In genomic region chr7:44704363-44704762, GRCm38 (mm10) we compare ENCODE assay signal across 9 mouse cellular contexts. TPM values are rescaled to one million over a fixed set of nuclear protein-coding genes. Genes with fewer than 3 reads are reported as not detected.
DNase-seq lines count a peak whose midpoint lies in the region; ATAC-seq and TF ChIP-seq lines count a peak whose summit lies in the region.
"Had no signal": no experiment of that assay in that cellular context is flagged by ENCODE, and none has a peak within 500 bp of the region (broad histone marks: within the 10 kb centered on the region; RNA-seq: fewer than 3 reads in every experiment).

No protein-coding gene starts in this region.

- DNase-seq in A20 (ENCODE audit: low read depth, low spot score) = peak; percentile 47
- no peak for DNase-seq in G1E (ENCODE audit: low spot score)
- peak; percentile 62 for DNase-seq in lung, postnatal 14 days

- H3K4me2 ChIP-seq in intestine, postnatal 0 days (replicated peaks; ENCODE audit: low read depth) = no peak overlapping the region
- no peak overlapping the region for H3K4me2 ChIP-seq in intestine, embryonic 15.5 days (replicated peaks)
- H3K4me2 ChIP-seq: neural tube, embryonic 12.5 days had no signal

- H3K9ac ChIP-seq in intestine, postnatal 0 days (ENCODE audit: low read depth, low read length) = no peak overlapping the region
- H3K9ac ChIP-seq in intestine, embryonic 15.5 days = no peak overlapping the region
- H3K9ac ChIP-seq: neural tube, embryonic 12.5 days had no signal

- no peaks in the 10 kb centered on the region for H3K27me3 ChIP-seq in intestine, postnatal 0 days (replicated peaks; ENCODE audit: control insufficient read depth, insufficient read depth, low read length)
- no peaks in the 10 kb centered on the region for H3K27me3 ChIP-seq in intestine, embryonic 15.5 days (replicated peaks)
- peaks cover 3% of the 10 kb centered on the region; the same call in 1 of the 2 replicates for H3K27me3 ChIP-seq in G1E (ENCODE audit: insufficient read depth, low read length)
- H3K27me3 ChIP-seq: neural tube, embryonic 12.5 days had no signal

- no peaks in the 10 kb centered on the region for H3K9me3 ChIP-seq in intestine, postnatal 0 days (ENCODE audit: control insufficient read depth)
- H3K9me3 ChIP-seq in intestine, embryonic 15.5 days = no peaks in the 10 kb centered on the region; the same call in 1 of the 2 replicates
- H3K9me3 ChIP-seq in G1E (replicated peaks) = no peaks in the 10 kb centered on the region
- H3K9me3 ChIP-seq: neural tube, embryonic 12.5 days had no signal

- ATAC-seq in intestine, postnatal 0 days = no peak
- no peak for ATAC-seq in intestine, embryonic 15.5 days
- ATAC-seq in G1E (ENCODE audit: extremely low read depth, insufficient number of reproducible peaks, low FRiP score, poor library complexity, severe bottlenecking) = no peak
- ATAC-seq in common myeloid progenitor, adult 5-6 weeks (replicated peaks; ENCODE audit: low read depth, poor library complexity, severe bottlenecking) = peak; percentile 46; the same call in 1 of the 2 replicates
- no peak for ATAC-seq in megakaryocyte, adult 5-6 weeks (ENCODE audit: poor library complexity, severe bottlenecking)

- no peaks in the 10 kb centered on the region for H3K36me3 ChIP-seq in intestine, postnatal 0 days (ENCODE audit: control insufficient read depth, insufficient read depth)
- H3K36me3 ChIP-seq in intestine, embryonic 15.5 days = no peaks in the 10 kb centered on the region
- H3K36me3 ChIP-seq in G1E (replicated peaks) = no peaks in the 10 kb centered on the region
- H3K36me3 ChIP-seq: neural tube, embryonic 12.5 days had no signal

- peak; percentile 85 for TF ChIP-seq CTCF in intestine, postnatal 0 days (IDR thresholded peaks at IDR 0.05; ENCODE audit: low read depth)
- peak; percentile 47; the same call in 1 of the 2 replicates for TF ChIP-seq CTCF in G1E (IDR thresholded peaks at IDR 0.05; ENCODE audit: low read depth, low read length)

- WGBS in intestine, postnatal 0 days = 58% methylated on average over 3 of the region's 3 CpGs
- WGBS in intestine, embryonic 15.5 days = 58% methylated on average over 3 of the region's 3 CpGs

- no peaks in the 10 kb centered on the region for H3K4me1 ChIP-seq in intestine, postnatal 0 days (replicated peaks; ENCODE audit: control insufficient read depth, insufficient read depth, low read length)
- no peaks in the 10 kb centered on the region for H3K4me1 ChIP-seq in intestine, embryonic 15.5 days (replicated peaks)
- peaks cover 5% of the 10 kb centered on the region for H3K4me1 ChIP-seq in G1E (ENCODE audit: insufficient read depth, low read depth, low read length)
- H3K4me1 ChIP-seq: neural tube, embryonic 12.5 days had no signal

- no peak overlapping the region for H3K27ac ChIP-seq in intestine, postnatal 0 days (ENCODE audit: low read depth, low read length)
- no peak overlapping the region for H3K27ac ChIP-seq in intestine, embryonic 15.5 days
- H3K27ac ChIP-seq: neural tube, embryonic 12.5 days had no signal

- no peak overlapping the region for H3K4me3 ChIP-seq in intestine, postnatal 0 days (ENCODE audit: low read depth, low read length)
- H3K4me3 ChIP-seq in intestine, embryonic 15.5 days (replicated peaks) = no peak overlapping the region
- no peak overlapping the region for H3K4me3 ChIP-seq in G1E (ENCODE audit: low read depth, low read length)
- H3K4me3 ChIP-seq: neural tube, embryonic 12.5 days had no signal

RNA-seq across cellular contexts. Expression of gene Izumo2, which starts 4.2 kb away (rescaled TPM):
- not detected in 2 replicates for polyA plus RNA-seq in intestine, postnatal 0 days (2015; fragmentation: Nextera tagmentation; extraction: Ambion mirVana)
- not detected in 2 replicates for polyA plus RNA-seq in intestine, embryonic 15.5 days (2015; fragmentation: Nextera tagmentation; extraction: Ambion mirVana)
- total RNA-seq in G1E (2014; fragmentation: Nextera tagmentation) (not detected in 2 replicates), G1E (2017) (not detected in 2 replicates)
- polyA plus RNA-seq in G1E (2012) = not detected in 2 replicates
- total RNA-seq in common myeloid progenitor, adult 5-6 weeks (2017) = not detected in 2 replicates
- not detected in 2 replicates for total RNA-seq in megakaryocyte, adult 5-6 weeks (2015)
- total RNA-seq in megakaryocyte, adult 5-6 weeks (2017) = not detected in 2 replicates
- total RNA-seq: layer of hippocampus, postnatal 25 days had no signal
- polyA plus RNA-seq: neural tube, embryonic 12.5 days had no signal

RNA-seq across cellular contexts. Expression of gene Myh14, which starts 33.7 kb away (rescaled TPM):
- polyA plus RNA-seq in intestine, postnatal 0 days (2015; fragmentation: Nextera tagmentation; extraction: Ambion mirVana) = 114 and 141 TPM in 2 replicates
- polyA plus RNA-seq in intestine, embryonic 15.5 days (2015; fragmentation: Nextera tagmentation; extraction: Ambion mirVana) = 68.4 and 74.3 TPM in 2 replicates
- not detected in 2 replicates for total RNA-seq in G1E (2014; fragmentation: Nextera tagmentation)
- not detected in 2 replicates for total RNA-seq in G1E (2017)
- not detected in 2 replicates for polyA plus RNA-seq in G1E (2012)
- not detected in 2 replicates for total RNA-seq in common myeloid progenitor, adult 5-6 weeks (2017)
- total RNA-seq in megakaryocyte, adult 5-6 weeks (2015) = not detected in 2 replicates
- not detected in 2 replicates for total RNA-seq in megakaryocyte, adult 5-6 weeks (2017)

RNA-seq across cellular contexts. Expression of gene Vrk3, which starts 43.9 kb away (rescaled TPM):
- 35.1 and 37.0 TPM in 2 replicates for polyA plus RNA-seq in intestine, postnatal 0 days (2015; fragmentation: Nextera tagmentation; extraction: Ambion mirVana)
- polyA plus RNA-seq in intestine, embryonic 15.5 days (2015; fragmentation: Nextera tagmentation; extraction: Ambion mirVana) = 36.0 and 39.4 TPM in 2 replicates
- 44.9 and 48.7 TPM in 2 replicates for total RNA-seq in G1E (2014; fragmentation: Nextera tagmentation)
- 48.8 and 49.0 TPM in 2 replicates for total RNA-seq in G1E (2017)
- 72.0 and 82.5 TPM in 2 replicates for polyA plus RNA-seq in G1E (2012)
- total RNA-seq in common myeloid progenitor, adult 5-6 weeks (2017) = 40.0 and 44.7 TPM in 2 replicates
- 48.8 and 53.1 TPM in 2 replicates for total RNA-seq in megakaryocyte, adult 5-6 weeks (2015)
- total RNA-seq in megakaryocyte, adult 5-6 weeks (2017) = 51.5 and 52.3 TPM in 2 replicates

RNA-seq across cellular contexts. Expression of gene Zfp473, which starts 46.5 kb away (rescaled TPM):
- polyA plus RNA-seq in intestine, postnatal 0 days (2015; fragmentation: Nextera tagmentation; extraction: Ambion mirVana) = 0.24 and 0.26 TPM in 2 replicates
- polyA plus RNA-seq in intestine, embryonic 15.5 days (2015; fragmentation: Nextera tagmentation; extraction: Ambion mirVana) = 2.0 and 2.5 TPM in 2 replicates
- total RNA-seq in G1E (2014; fragmentation: Nextera tagmentation) (3.9 and 4.1 TPM in 2 replicates), G1E (2017) (4.0 and 4.5 TPM in 2 replicates)
- 0.14 and 0.33 TPM in 2 replicates for polyA plus RNA-seq in G1E (2012)
- 2.0 and 3.0 TPM in 2 replicates for total RNA-seq in common myeloid progenitor, adult 5-6 weeks (2017)
- total RNA-seq in megakaryocyte, adult 5-6 weeks (2015) = 1.4 and 1.5 TPM in 2 replicates
- 1.8 and 2.3 TPM in 2 replicates for total RNA-seq in megakaryocyte, adult 5-6 weeks (2017)
